Mouse (Mus musculus) brain, embryonic 14.5 days (tissue): ENCODE data around the gene Poll.

Experiments
- CTCF ChIP-seq: fragments of 200-500 bp; IDR thresholded peaks from 2 replicates; pipeline ENCODE4 v1.5.1; 2012; ENCODE audit warnings: inconsistent platforms, mild to moderate bottlenecking, moderate library complexity, borderline replicate concordance; ENCODE audit not compliant: insufficient read depth, insufficient read length; ENCODE audit errors: extremely low read depth
- POLR2A ChIP-seq: fragments of 200-500 bp; IDR thresholded peaks from 2 replicates; pipeline ENCODE4 v1.6.1; 2012; ENCODE audit warnings: mild to moderate bottlenecking, inconsistent platforms, borderline replicate concordance; ENCODE audit not compliant: poor library complexity, insufficient read depth, insufficient read length, severe bottlenecking; ENCODE audit errors: extremely low read depth

- TF ChIP-seq CTCF, result no peak
- TF ChIP-seq POLR2A, result no peak
Observed at GRCm38 (mm10) chr19:45527931-45528534, 32.3 kb downstream of the Poll start.
